Mouse (Mus musculus): Measurements from ENCODE around the gene Coq7. TPM values are rescaled to one million over a fixed set of nuclear protein-coding genes. Genes with fewer than 3 reads are reported as not detected.

Gene Coq7
- polyA plus RNA-seq, 1 experiment: 29.2 TPM

GRCm38 (mm10) chr7:118502333-118502732 lies 30.8 kb downstream of the Coq7 start:
- no peak for TF ChIP-seq POLR2A (IDR thresholded peaks at IDR 0.05; ENCODE audit: borderline replicate concordance, extremely low read depth, low read depth, low read length)
- no peak for TF ChIP-seq CTCF (IDR thresholded peaks at IDR 0.05; ENCODE audit: insufficient read depth, low read length)
- no peak overlapping the region for H3K4me3 ChIP-seq (replicated peaks; ENCODE audit: extremely low read depth, low read depth, low read length)
- 77% methylated on average over 8 of the region's 8 CpGs for WGBS
- no peaks in the 10 kb centered on the region for H3K4me1 ChIP-seq (ENCODE audit: control insufficient read depth, insufficient read depth, low read length)
- no peak for DNase-seq

GRCm38 (mm10) chr7:118499784-118500435 lies 33.2 kb downstream of the Coq7 start:
- DNase-seq: no peak
- TF ChIP-seq CTCF (IDR thresholded peaks at IDR 0.05; ENCODE audit: insufficient read depth, low read length) (no peak), POLR2A (IDR thresholded peaks at IDR 0.05; ENCODE audit: borderline replicate concordance, extremely low read depth, low read depth, low read length) (no peak)
- Histone ChIP-seq H3K4me3 (replicated peaks; ENCODE audit: extremely low read depth, low read depth, low read length) (no peak overlapping the region), H3K4me1 (ENCODE audit: control insufficient read depth, insufficient read depth, low read length) (no peaks in the 10 kb centered on the region)
- WGBS: 54% methylated on average over 7 of the region's 7 CpGs

GRCm38 (mm10) chr7:118498984-118499783 lies 34.0 kb downstream of the Coq7 start:
- H3K4me3 ChIP-seq (replicated peaks; ENCODE audit: extremely low read depth, low read depth, low read length): no peak overlapping the region
- DNase-seq: no peak
- no peaks in the 10 kb centered on the region for H3K4me1 ChIP-seq (ENCODE audit: control insufficient read depth, insufficient read depth, low read length)
- 75% methylated on average over 12 of the region's 12 CpGs for WGBS
- no peak for TF ChIP-seq POLR2A (IDR thresholded peaks at IDR 0.05; ENCODE audit: borderline replicate concordance, extremely low read depth, low read depth, low read length)
- no peak for TF ChIP-seq CTCF (IDR thresholded peaks at IDR 0.05; ENCODE audit: insufficient read depth, low read length)

- peaks cover 6% of the 10 kb centered on the region for H3K4me1 ChIP-seq (ENCODE audit: control insufficient read depth, insufficient read depth, low read length)
- DNase-seq: no peak
- no peak overlapping the region for H3K4me3 ChIP-seq (replicated peaks; ENCODE audit: extremely low read depth, low read depth, low read length)
- 70% methylated on average over 4 of the region's 4 CpGs for WGBS
- no peak for TF ChIP-seq POLR2A (IDR thresholded peaks at IDR 0.05; ENCODE audit: borderline replicate concordance, extremely low read depth, low read depth, low read length)
- no peak for TF ChIP-seq CTCF (IDR thresholded peaks at IDR 0.05; ENCODE audit: insufficient read depth, low read length)
These were observed 38.1 kb downstream of the Coq7 start for GRCm38 (mm10) chr7:118494892-118495579.

- Histone ChIP-seq H3K4me3 (replicated peaks; ENCODE audit: extremely low read depth, low read depth, low read length) (no peak overlapping the region), H3K4me1 (ENCODE audit: control insufficient read depth, insufficient read depth, low read length) (peaks cover 9% of the 10 kb centered on the region)
- WGBS: 73% methylated on average over 9 of the region's 9 CpGs
- DNase-seq: no peak
- TF ChIP-seq POLR2A (IDR thresholded peaks at IDR 0.05; ENCODE audit: borderline replicate concordance, extremely low read depth, low read depth, low read length) (no peak), CTCF (IDR thresholded peaks at IDR 0.05; ENCODE audit: insufficient read depth, low read length) (no peak)
These were observed 39.3 kb downstream of the Coq7 start for GRCm38 (mm10) chr7:118493892-118494291.

- TF ChIP-seq CTCF (IDR thresholded peaks at IDR 0.05; ENCODE audit: insufficient read depth, low read length) (no peak), POLR2A (IDR thresholded peaks at IDR 0.05; ENCODE audit: borderline replicate concordance, extremely low read depth, low read depth, low read length) (peak; percentile 84; the same call in 1 of the 2 replicates)
- under 1% methylated on average over 55 of the region's 55 CpGs for WGBS
- peak; percentile 86 for DNase-seq
These were observed 41.6 kb downstream of the Coq7 start, which contains the start of gene Itpripl2 for GRCm38 (mm10) chr7:118491431-118492147. Gene Itpripl2 (minus strand): TSS chr7:118491975.

GRCm38 (mm10) chr7:118490666-118491430 lies 42.3 kb downstream of the Coq7 start:
- Histone ChIP-seq H3K4me1 (ENCODE audit: control insufficient read depth, insufficient read depth, low read length) (peaks cover 15% of the 10 kb centered on the region), H3K4me3 (replicated peaks; ENCODE audit: extremely low read depth, low read depth, low read length) (peak overlapping the region; percentile 93)
- peak; percentile 15; the same call in 1 of the 2 replicates for TF ChIP-seq CTCF (IDR thresholded peaks at IDR 0.05; ENCODE audit: insufficient read depth, low read length)
- no peak for TF ChIP-seq POLR2A (IDR thresholded peaks at IDR 0.05; ENCODE audit: borderline replicate concordance, extremely low read depth, low read depth, low read length)
- 8% methylated on average over 67 of the region's 67 CpGs for WGBS
- peak; percentile 50 for DNase-seq

More at GRCm38 (mm10) chr7:118491431-118492147, 41.6 kb downstream of the Coq7 start, which contains the start of gene Itpripl2:
- peak within 1 kb of the TSS; percentile 93 for H3K4me3 ChIP-seq (replicated peaks; ENCODE audit: extremely low read depth, low read depth, low read length)
- H3K4me1 ChIP-seq (ENCODE audit: control insufficient read depth, insufficient read depth, low read length): peaks cover 14% of the 10 kb centered on the region
